ENCODE assay signal across 34 mouse cellular contexts in the genomic region with DNA sequence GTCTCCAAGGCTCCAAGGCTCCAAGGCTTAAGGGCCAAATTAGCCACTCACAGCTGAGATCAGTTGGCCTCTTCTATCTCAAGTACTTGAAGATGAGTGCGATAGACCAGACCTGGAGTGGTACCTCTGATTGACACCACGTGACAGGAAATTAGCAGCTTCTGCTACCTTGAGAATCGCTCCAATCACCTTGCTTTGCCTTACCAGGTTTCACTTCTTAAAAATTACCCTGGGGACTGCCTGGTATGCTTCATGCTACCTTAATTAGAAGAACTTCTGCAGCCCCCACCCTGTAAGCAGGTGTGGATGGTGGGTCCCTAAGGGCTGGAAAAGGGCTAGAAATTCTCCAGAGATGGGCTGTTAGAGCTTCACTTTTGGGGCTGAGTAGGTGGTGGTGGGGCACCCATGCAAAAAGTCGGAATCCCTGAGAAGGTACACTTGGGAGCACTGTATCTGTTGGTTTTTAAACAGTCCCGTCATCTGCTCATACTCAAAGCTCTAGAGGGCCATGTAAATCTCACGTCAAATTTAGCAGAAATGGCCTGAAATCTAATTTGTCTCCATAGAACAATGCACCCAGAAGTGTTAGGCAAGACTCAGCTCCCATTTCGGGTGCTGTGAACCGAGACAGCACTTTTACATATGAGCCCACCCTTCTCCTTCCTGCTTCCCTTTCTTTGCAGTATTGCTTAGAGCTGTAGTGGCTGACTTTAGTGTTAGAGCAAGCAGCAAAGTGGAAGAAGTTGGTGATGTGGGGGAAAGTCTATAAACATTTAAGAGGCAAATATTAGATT. TPM values are rescaled to one million over a fixed set of nuclear protein-coding genes. Genes with fewer than 3 reads are reported as not detected.
DNase-seq lines count a peak whose midpoint lies in the region; ATAC-seq and TF ChIP-seq lines count a peak whose summit lies in the region.
"Had no signal": no experiment of that assay in that cellular context is flagged by ENCODE, and none has a peak within 500 bp of the region (broad histone marks: within the 10 kb centered on the region; RNA-seq: fewer than 3 reads in every experiment).

Ms4a1 (minus strand) TSS at position 190 of the 794 bp plus-strand sequence.

- no peak within 1 kb of the TSS for H3K9ac ChIP-seq in lung, postnatal 0 days (replicated peaks; ENCODE audit: low read depth)
- H3K9ac ChIP-seq: heart, embryonic 12.5 days; liver, embryonic 12.5 days; lung, embryonic 15.5 days; midbrain, embryonic 15.5 days; neural tube, embryonic 13.5 days had no signal

- peak; percentile 1 for DNase-seq in kidney, adult 9 months
- no peak for DNase-seq in kidney, postnatal 25 days
- DNase-seq in lung, postnatal 36 days, result peak; percentile 36
- no peak for DNase-seq in lung, postnatal 0 days (ENCODE audit: low spot score)
- peak; percentile 29 for DNase-seq in spleen, adult 12 weeks (ENCODE audit: low spot score)
- peak; percentile 95 for DNase-seq in splenic B cell, adult 2 months (ENCODE audit: low read depth, low spot score)
- DNase-seq in adrenal gland, postnatal 36 days, result no peak
- DNase-seq in kidney, adult 18-20 months, result no peak
- DNase-seq: adrenal gland, postnatal 10 days; cerebellum, adult 8-10 months; cerebellum, postnatal 36 days; gastrocnemius, postnatal 10 days; heart, adult 11 months; heart, postnatal 10 days; right cerebral cortex, adult 18-20 months; thymus, adult 2 months; thymus, postnatal 4 days had no signal

- TF ChIP-seq EP300 in lung, postnatal 0 days (IDR thresholded peaks at IDR 0.05), result no peak

- H3K27ac ChIP-seq in lung, postnatal 0 days (ENCODE audit: low read length), result no peak within 1 kb of the TSS
- H3K27ac ChIP-seq: hindbrain, postnatal 0 days; limb, embryonic 10.5 days; liver, embryonic 12.5 days; lung, embryonic 15.5 days; midbrain, embryonic 15.5 days; neural tube, embryonic 13.5 days; stomach, postnatal 0 days had no signal

- 71% methylated on average over 8 of the region's 8 CpGs for WGBS in lung, postnatal 0 days

- no peak within 1 kb of the TSS for H3K4me2 ChIP-seq in lung, postnatal 0 days (replicated peaks; ENCODE audit: low read depth, low read length)
- H3K4me2 ChIP-seq: heart, embryonic 12.5 days; liver, embryonic 12.5 days; lung, embryonic 15.5 days; midbrain, embryonic 15.5 days; neural tube, embryonic 13.5 days had no signal

- no peaks in the 10 kb centered on the region for H3K27me3 ChIP-seq in lung, postnatal 0 days (replicated peaks; ENCODE audit: insufficient read depth, low read length)
- H3K27me3 ChIP-seq in splenic B cell, adult 2 months (ENCODE audit: control insufficient read depth, insufficient read depth, low read length, poor library complexity, severe bottlenecking), result no peaks in the 10 kb centered on the region
- H3K27me3 ChIP-seq: heart, embryonic 12.5 days; liver, embryonic 12.5 days; lung, embryonic 15.5 days; midbrain, embryonic 15.5 days; neural tube, embryonic 13.5 days had no signal

- H3K4me3 ChIP-seq in lung, postnatal 0 days (ENCODE audit: low read depth, low read length), result no peak within 1 kb of the TSS
- H3K4me3 ChIP-seq: heart, embryonic 12.5 days; limb, embryonic 10.5 days; liver, embryonic 12.5 days; lung, embryonic 15.5 days; midbrain, embryonic 15.5 days; myocyte; neural tube, embryonic 13.5 days had no signal

- no peaks in the 10 kb centered on the region for H3K9me3 ChIP-seq in lung, postnatal 0 days (ENCODE audit: low read length)
- H3K9me3 ChIP-seq: heart, embryonic 12.5 days; limb, embryonic 10.5 days; liver, embryonic 12.5 days; lung, embryonic 15.5 days; midbrain, embryonic 15.5 days; neural tube, embryonic 13.5 days had no signal

- ATAC-seq in lung, postnatal 0 days, result no peak
- ATAC-seq: forebrain, embryonic 14.5 days; hindbrain, postnatal 0 days; intestine, embryonic 16.5 days; liver, embryonic 12.5 days; midbrain, embryonic 15.5 days had no signal

- H3K36me3 ChIP-seq in lung, postnatal 0 days (ENCODE audit: insufficient read depth, low read length), result no peaks in the 10 kb centered on the region
- no peaks in the 10 kb centered on the region for H3K36me3 ChIP-seq in splenic B cell, adult 2 months (ENCODE audit: control insufficient read depth, insufficient read depth, low read length, poor library complexity, severe bottlenecking)
- H3K36me3 ChIP-seq: heart, embryonic 12.5 days; limb, embryonic 10.5 days; liver, embryonic 12.5 days; lung, embryonic 15.5 days; midbrain, embryonic 15.5 days; neural tube, embryonic 13.5 days had no signal

- no peak for TF ChIP-seq CTCF in lung, postnatal 0 days (IDR thresholded peaks at IDR 0.05)

- no peaks in the 10 kb centered on the region for H3K4me1 ChIP-seq in lung, postnatal 0 days (ENCODE audit: insufficient read depth, low read depth, low read length)
- H3K4me1 ChIP-seq: heart, embryonic 12.5 days; limb, embryonic 10.5 days; liver, embryonic 12.5 days; lung, embryonic 15.5 days; midbrain, embryonic 15.5 days; neural tube, embryonic 13.5 days had no signal

RNA-seq across cellular contexts. Expression of gene Ms4a1, which starts in this region (rescaled TPM):
- polyA plus RNA-seq in lung, postnatal 0 days (2015; fragmentation: Nextera tagmentation; extraction: Ambion mirVana), result 0.91 and 1.6 TPM in 2 replicates
- under 1 TPM; 0.10 to 0.20 TPM for total RNA-seq in adrenal gland, postnatal 36 days (2021)
- total RNA-seq: hindbrain, postnatal 0 days; layer of hippocampus, postnatal 14 days; left cerebral cortex, adult 8-10 months had no signal
- polyA plus RNA-seq: brain, embryonic 14.5 days; embryonic facial prominence, embryonic 14.5 days; forebrain, embryonic 14.5 days; heart, embryonic 12.5 days; hindbrain, embryonic 11.5 days; hindbrain, postnatal 0 days; intestine, embryonic 16.5 days; kidney, embryonic 16.5 days; limb, embryonic 10.5 days; liver, embryonic 12.5 days; lung, embryonic 15.5 days; midbrain, embryonic 15.5 days; myocyte; neural tube, embryonic 13.5 days had no signal

Comparison
In these comparisons a context has a peak if more than half of its experiments do, and no peak if none do; other contexts are left out.
1. DNase-seq: peak in kidney, adult 9 months (single experiment), lung, postnatal 36 days (single experiment), spleen, adult 12 weeks (single experiment) and splenic B cell, adult 2 months (single experiment); none in kidney, postnatal 25 days (0 of 2), lung, postnatal 0 days (single experiment), adrenal gland, postnatal 36 days (0 of 2) and kidney, adult 18-20 months (single experiment).